Mouse (Mus musculus) lung, adult 2 months (tissue): Measurements from ENCODE around the gene Nfil3. TPM values are rescaled to one million over a fixed set of nuclear protein-coding genes. Genes with fewer than 3 reads are reported as not detected.

ENCODE experiments used
- DNase-seq: peaks from one replicate; pipeline ENCODE4 v3.0.0; 2022
- H3K4me1 ChIP-seq: fragments of 200-500 bp; 2 replicates; pipeline ENCODE4 v1.6.1; 2011; ENCODE audit warnings: low read length; ENCODE audit not compliant: control insufficient read depth, insufficient read depth
- H3K4me3 ChIP-seq: fragments of 200-500 bp; replicated peaks from 2 replicates; pipeline ENCODE3; 2011; ENCODE audit warnings: low read depth, mild to moderate bottlenecking, control low read depth, low read length; ENCODE audit errors: extremely low read depth
- CTCF ChIP-seq: fragments of 200-500 bp; IDR thresholded peaks from 2 replicates; pipeline ENCODE4 v1.5.1; 2011; ENCODE audit warnings: mild to moderate bottlenecking, low read length, control low read depth; ENCODE audit not compliant: insufficient read depth
- POLR2A ChIP-seq: fragments of 200-500 bp; IDR thresholded peaks from 2 replicates; pipeline ENCODE4 v1.6.1; 2011; ENCODE audit warnings: low read depth, mild to moderate bottlenecking, control low read depth, low read length, borderline replicate concordance; ENCODE audit errors: extremely low read depth
- WGBS: fragments of 180-500 bp; shearing (Covaris S2); methylation state at CpG from one replicate; pipeline ENCODE4 v1.1.7; 2018; 5-methylcytosine and 5-hydroxymethylcytosine counted together
- polyA plus RNA-seq: library from polyadenylated mRNA; depleted of rRNA; stranded (reverse); fragments of >200 nt; gene quantifications from 2 replicates; pipeline ENCODE4 v1.2.3, GENCODE M21; 2012; rRNA removed

Gene Nfil3
- polyA plus RNA-seq, 1 experiment: 4.5 TPM

DNA sequence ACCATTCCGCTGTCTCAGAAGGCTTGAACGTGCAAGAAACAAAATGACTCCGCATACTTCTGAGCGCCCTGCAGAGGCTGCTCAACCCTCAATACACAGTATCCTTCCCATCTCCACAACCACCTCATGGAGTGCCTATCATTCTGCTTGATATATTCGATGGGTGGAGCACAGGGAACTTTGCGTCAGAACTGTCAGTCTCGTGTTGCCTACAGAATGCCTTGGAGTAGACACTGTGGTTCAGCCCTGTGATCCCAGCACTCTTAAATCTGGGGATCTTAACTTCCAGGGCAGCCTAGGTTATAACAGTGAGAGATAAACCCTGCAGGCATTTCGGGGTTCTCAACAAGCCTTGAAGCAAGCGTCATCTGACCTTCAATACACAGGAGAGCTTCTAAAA is 52.5 kb downstream of the Nfil3 start:
- no peak for DNase-seq
- H3K4me1 ChIP-seq: peaks cover 8% of the 10 kb centered on the region
- 51% methylated on average over 9 of the region's 9 CpGs for WGBS
- TF ChIP-seq POLR2A (no peak), CTCF (no peak)
- H3K4me3 ChIP-seq: peak overlapping the region; percentile 13

DNA sequence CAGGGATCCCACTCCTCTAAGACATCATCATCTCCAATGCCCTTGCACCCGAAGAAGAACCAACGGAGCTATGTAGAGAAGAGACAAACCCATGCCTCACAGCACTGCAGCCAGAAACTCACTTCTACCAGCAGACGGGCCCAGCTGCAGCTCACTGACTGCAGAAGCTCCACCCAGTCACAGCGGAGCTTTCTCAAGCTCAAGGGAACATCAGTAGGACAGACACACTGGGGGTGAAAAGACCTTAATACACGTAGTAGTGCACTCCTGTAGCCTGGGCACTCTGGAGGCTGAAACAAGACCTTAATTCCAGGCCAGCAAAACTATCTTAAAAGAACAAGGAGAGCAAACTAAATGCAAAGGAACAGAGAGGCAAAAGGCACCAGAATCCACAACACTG is 56.4 kb downstream of the Nfil3 start:
- peaks cover 11% of the 10 kb centered on the region for H3K4me1 ChIP-seq
- no peak for DNase-seq
- 73% methylated on average over 5 of the region's 5 CpGs for WGBS
- no peak overlapping the region for H3K4me3 ChIP-seq
- no peak for TF ChIP-seq POLR2A
- no peak for TF ChIP-seq CTCF

DNA sequence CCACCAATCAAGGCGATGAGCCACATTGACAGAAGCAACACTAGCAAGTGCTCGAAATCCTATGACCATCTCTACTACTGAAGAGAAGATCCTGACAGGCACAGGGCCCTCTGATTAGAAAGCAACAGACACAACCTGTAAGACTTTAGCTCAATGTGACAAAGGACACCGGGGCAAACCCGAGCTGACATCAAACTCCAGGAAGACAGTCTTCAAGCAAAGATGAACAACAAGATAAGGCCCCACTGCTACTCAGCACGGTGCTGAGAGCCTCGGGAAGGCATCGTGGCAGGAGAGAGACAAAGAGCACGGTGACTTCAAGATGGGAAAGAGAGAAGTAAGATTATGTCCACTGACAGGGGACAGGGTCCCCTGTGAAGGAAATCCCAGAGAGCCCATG is 58.9 kb downstream of the Nfil3 start:
- Histone ChIP-seq H3K4me3 (no peak overlapping the region), H3K4me1 (peaks cover 3% of the 10 kb centered on the region)
- no peak for TF ChIP-seq POLR2A
- TF ChIP-seq CTCF: no peak
- WGBS: 46% methylated on average over 8 of the region's 8 CpGs
- DNase-seq: no peak

DNA sequence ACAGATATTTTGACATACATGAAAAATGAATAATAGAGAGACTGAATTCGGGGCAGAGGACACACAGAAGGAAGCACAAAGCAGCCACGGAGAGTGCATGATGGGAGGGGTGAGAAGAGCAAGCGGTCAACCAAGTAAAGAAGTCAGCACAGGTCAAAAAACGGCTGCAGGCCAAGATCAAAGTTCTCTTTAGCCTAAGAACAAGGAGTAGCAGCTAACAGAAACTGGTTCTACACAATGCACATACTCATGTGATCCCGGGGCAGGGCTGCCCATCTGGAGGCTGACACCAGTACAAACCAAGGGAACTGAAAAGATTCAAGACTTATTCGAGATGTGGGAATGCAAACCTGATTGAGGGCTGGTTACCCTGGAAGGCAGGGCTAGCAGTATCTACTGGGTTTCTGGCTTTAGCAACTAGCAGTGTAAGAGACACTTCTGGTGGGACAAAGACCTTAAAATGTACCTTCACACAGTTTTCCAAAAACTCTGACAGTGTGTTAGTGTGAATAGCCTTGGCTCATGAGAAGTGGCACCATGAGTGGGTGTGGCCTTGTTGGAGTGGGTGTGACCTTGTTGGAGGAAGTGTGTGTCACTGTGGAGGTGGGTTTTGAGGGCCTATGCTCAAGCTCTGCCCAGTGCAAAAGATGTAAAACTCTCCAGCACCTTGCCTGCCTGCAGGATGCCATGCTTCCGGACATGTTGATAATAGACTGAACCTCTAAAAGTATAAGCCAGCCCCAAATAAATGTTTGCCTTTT is 59.6 kb downstream of the Nfil3 start:
- 70% methylated on average over 7 of the region's 7 CpGs for WGBS

DNA sequence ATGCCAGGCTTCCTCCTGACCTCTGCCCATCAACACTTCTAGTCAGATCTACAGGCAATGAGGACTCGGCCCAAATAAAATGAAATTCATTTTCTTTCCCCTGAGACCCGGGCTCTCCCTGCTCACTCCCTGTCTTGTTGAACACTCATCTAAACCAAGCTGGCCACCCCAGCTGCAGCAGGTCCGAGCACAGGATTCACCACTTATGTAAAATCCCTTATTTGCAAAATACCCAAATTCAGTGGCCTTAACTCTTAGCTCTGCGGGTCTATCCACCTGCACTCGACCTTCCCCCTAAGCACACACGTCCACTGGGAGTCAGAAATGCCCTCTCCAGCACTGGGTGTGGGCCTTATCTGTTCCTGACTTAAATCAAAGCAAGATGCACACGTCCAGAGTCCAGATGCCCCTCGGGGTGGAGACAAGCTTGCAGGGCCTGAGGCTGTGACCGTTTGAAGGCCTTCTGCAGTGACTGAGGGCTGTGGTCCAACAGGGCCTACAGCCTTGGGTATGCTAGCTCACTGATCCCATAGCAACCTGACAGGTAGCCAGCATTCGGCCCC is 61.0 kb downstream of the Nfil3 start:
- Histone ChIP-seq H3K4me3 (no peak overlapping the region), H3K4me1 (peaks cover 3% of the 10 kb centered on the region)
- no peak for DNase-seq
- TF ChIP-seq CTCF: no peak
- no peak for TF ChIP-seq POLR2A
- WGBS: 68% methylated on average over 10 of the region's 10 CpGs

More for the DNA sequence above, 59.6 kb downstream of the Nfil3 start:
- TF ChIP-seq CTCF (no peak), POLR2A (no peak)
- Histone ChIP-seq H3K4me1 (peaks cover 3% of the 10 kb centered on the region), H3K4me3 (no peak overlapping the region)
- no peak for DNase-seq

DNA sequence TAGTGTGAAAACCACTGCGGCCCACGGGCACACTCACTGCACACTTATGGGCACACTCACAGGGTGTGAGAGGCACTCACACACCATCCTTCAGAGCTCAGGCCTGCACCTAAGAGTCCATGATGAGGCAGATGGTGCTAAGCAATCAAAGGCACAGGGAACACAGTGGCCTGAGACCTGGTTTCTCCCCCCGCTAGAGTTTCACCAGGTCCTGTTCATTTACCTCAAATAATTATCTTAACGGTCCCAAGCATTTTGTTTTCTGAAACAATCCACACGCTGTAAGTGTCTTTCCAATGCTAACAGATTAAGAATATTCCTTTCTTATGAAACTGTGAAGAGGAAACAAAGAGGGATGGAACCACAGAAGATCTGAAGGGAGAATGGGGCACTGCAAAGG is 62.5 kb downstream of the Nfil3 start:
- TF ChIP-seq CTCF (no peak), POLR2A (no peak)
- WGBS: 84% methylated on average over 5 of the region's 5 CpGs
- H3K4me1 ChIP-seq: peaks cover 3% of the 10 kb centered on the region
- DNase-seq: no peak
- H3K4me3 ChIP-seq: no peak overlapping the region

Other genes starting within 250 kb of the Nfil3 start
- 17.7 and 24.9 TPM in 2 replicates for gene Auh, start 51.4 kb downstream of the Nfil3 start, polyA plus RNA-seq